Mouse (Mus musculus): Measurements from ENCODE around the gene Sclt1.

DNA sequence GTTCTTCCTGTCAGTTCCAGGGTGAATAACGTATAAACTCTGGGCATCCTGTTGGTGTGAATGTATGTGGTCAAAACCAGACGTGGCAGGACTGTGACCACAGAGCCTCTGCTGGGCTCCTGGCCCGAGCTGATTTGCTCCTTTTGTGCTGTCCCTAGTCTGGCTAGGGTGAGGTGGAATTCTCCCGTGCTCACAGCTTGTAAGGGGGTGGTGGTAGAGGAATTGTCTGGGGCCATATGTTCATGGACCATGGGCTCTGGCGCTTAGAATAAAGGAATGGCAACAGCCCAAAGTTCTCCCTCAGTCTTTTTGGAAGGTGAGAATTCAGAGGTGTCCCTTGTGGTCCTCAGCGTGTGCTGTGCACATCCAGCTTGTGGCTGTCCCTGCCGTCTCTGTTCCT, 149.5 kb downstream of the Sclt1 start:
- TF ChIP-seq CTCF (IDR thresholded peaks at IDR 0.05) = no peak
- no peak for TF ChIP-seq POLR2A (IDR thresholded peaks at IDR 0.05; ENCODE audit: insufficient read depth, low read depth, low read length)
- TF ChIP-seq EP300 (IDR thresholded peaks at IDR 0.05; ENCODE audit: insufficient read depth, low read depth, low read length) = no peak

Data from heart, adult 2 months (tissue).